Mouse (Mus musculus): ENCODE data around the gene Olfr1016.

Gene Olfr1016

GRCm38 (mm10) chr2:85802444-85802843 lies at the start of gene Olfr1016:
TSS of gene Olfr1016 (minus strand) at chr2:85802544.
- no peak for DNase-seq (ENCODE audit: low spot score in 2 of 2)

DNA sequence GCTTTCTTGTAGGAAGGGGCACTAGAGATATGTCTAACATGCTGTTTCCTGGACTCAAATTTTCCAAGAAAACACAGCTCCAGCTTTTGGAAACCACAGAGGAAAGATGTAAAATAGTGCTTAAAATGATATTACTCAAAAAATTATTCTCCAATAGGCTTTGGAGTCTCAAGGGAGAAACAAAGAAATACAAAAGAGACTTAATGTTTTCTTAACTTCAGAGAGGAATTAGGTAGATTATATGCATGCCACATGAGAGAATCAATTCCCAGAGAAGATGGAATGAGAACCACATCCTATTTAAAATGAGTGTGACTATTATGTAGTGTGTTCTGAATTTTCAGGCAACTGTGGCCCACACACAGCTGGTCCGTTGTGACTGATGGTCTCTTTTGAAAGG lies 44.4 kb upstream of the Olfr1016 start, which contains the start of gene Olfr1020:
Gene Olfr1020, plus strand, starts transcription at position 301 of the 400 bp plus-strand sequence.
- DNase-seq (ENCODE audit: low spot score in 2 of 2) = no peak

- DNase-seq (ENCODE audit: low spot score in 2 of 2) = no peak
These were observed 43.0 kb upstream of the Olfr1016 start, which contains the start of gene Olfr1019 for GRCm38 (mm10) chr2:85845383-85845782. TSS of gene Olfr1019 (minus strand) at chr2:85845483.

GRCm38 (mm10) chr2:85818179-85818578 lies 15.8 kb upstream of the Olfr1016 start, which contains the start of gene Olfr1018:
TSS of gene Olfr1018 (plus strand) at chr2:85818479.
- DNase-seq (ENCODE audit: low spot score in 2 of 2) = no peak

DNA sequence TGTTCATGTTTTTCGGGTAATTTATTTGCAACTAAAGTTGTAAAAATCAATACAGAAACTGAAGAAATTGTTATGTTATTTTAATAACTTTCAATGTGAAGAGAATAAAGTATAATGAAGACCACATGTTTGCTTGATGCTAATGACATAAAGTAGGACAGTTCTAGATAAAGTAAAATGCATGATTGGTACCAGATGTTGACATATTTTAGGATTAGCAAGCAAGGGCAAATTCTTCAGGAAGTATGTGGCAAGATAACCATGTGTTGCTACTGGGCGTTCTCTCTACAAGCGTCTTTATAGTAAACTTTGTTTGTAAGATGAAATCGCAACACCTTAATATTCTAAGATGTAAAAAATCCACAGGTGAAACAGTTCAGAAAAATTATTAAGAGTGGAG lies 2.2 kb upstream of the Olfr1016 start:
- no peak for DNase-seq (ENCODE audit: low spot score in 2 of 2)

- DNase-seq (ENCODE audit: low spot score in 2 of 2) = no peak
These were observed 10.0 kb downstream of the Olfr1016 start for GRCm38 (mm10) chr2:85792331-85792730.

GRCm38 (mm10) chr2:85781717-85782116 lies 20.6 kb downstream of the Olfr1016 start, which contains the start of gene Olfr1015:
TSS of gene Olfr1015 (plus strand) at chr2:85782017.
- no peak for DNase-seq (ENCODE audit: low spot score in 2 of 2)

- DNase-seq (ENCODE audit: low spot score in 2 of 2) = no peak
These were observed 29.9 kb downstream of the Olfr1016 start, which contains the start of gene Olfr1014 for GRCm38 (mm10) chr2:85772413-85772812. TSS of gene Olfr1014 (plus strand) at chr2:85772713.

DNA sequence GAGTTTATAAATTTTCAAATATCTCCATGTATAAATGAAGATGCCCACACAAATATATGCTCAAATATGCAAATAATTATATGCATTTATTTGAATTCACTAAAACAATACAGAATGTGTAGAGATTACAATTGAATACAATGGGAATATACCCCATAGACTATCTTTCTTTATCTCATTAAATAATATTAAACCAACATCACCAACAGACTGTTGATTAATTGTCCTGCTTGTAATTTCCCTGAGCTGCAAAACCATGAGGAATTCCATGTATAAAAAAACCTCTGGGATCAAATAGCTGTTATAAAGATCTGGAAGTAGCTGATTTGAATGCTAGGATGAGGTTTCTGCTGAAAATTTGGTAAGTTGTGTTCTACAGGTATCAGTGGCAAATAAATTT lies 35.5 kb downstream of the Olfr1016 start, which contains the start of gene Olfr1013:
Gene Olfr1013, plus strand, starts transcription at position 301 of the 400 bp plus-strand sequence.
- DNase-seq (ENCODE audit: low spot score in 2 of 2) = no peak

DNA sequence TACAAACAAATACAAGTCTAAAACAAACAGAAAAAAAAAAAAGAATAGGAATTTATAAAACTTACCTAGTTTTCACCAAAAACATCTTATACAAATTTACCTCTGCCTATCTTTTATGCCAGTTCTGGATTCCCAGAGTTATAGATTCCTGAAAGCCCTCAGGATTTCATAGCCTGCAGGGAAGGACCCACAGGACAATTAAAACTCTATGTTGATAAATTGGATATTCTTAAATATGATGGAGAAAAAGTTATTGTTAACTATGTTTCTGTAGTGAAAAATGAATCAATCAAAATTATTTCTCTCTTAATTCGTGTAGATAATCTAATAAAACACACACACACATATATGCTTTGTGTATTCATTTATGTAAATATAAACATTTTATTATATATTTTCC lies 39.7 kb downstream of the Olfr1016 start, which contains the start of gene Olfr1012:
Gene Olfr1012, minus strand, starts transcription at position 101 of the 400 bp plus-strand sequence.
- DNase-seq (ENCODE audit: low spot score in 2 of 2) = no peak

DNA sequence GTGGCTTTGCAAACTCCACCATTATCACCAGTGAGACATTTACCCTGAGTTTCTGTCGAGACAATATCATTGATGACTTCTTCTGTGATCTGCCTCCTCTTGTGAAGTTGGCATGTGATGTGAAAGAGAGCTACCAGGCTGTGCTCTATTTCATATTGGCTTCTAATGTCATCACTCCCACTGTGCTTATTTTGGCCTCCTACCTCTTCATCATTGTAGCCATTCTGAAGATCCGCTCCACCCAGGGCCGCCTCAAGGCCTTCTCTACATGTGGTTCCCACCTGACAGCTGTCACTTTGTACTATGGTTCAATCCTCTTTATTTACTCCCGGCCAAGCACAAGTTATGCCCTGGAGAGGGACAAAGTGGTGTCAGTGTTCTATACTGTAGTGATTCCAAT lies 48.5 kb downstream of the Olfr1016 start:
- DNase-seq (ENCODE audit: low spot score in 2 of 2) = no peak
